ENCODE assay signal across 21 mouse cellular contexts in the genomic region with DNA sequence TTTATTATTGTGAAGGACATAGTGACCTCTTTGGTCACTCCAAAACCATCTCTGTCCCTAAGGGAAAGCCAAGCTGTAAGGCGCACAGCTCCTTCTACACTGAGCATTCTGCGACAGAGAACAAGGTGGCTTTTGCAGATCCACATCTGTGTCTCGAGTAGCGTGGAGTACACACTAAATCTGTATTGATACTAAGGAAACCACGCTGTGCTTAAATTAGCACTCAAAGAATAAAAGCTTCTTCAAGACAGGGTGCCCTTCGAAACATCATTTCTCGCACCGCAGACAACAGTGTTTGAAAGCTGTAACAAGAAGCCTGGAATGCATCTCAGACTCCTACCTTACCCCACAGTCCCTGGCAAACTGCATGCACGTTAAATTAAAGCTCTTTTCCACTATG. TPM values are rescaled to one million over a fixed set of nuclear protein-coding genes. Genes with fewer than 3 reads are reported as not detected.
"Had no signal": no experiment of that assay in that cellular context is flagged by ENCODE, and none has a peak within 500 bp of the region (broad histone marks: within the 10 kb centered on the region; RNA-seq: fewer than 3 reads in every experiment).

No protein-coding gene starts in this region.

- H3K4me1 ChIP-seq: limb, embryonic 12.5 days; limb, embryonic 15.5 days had no signal

- DNase-seq: kidney, adult 9 months; kidney, postnatal 14 days; kidney, postnatal 4 days; left cerebral cortex, postnatal 4 days; liver, postnatal 0 days; lung, embryonic 14.5 days; right cerebral cortex, adult 18-20 months; right cerebral cortex, postnatal 14 days; right cerebral cortex, postnatal 4 days; thymus, adult 2 months; thymus, postnatal 14 days; thymus, postnatal 4 days had no signal

- H3K36me3 ChIP-seq: limb, embryonic 12.5 days; limb, embryonic 15.5 days; neural tube, embryonic 13.5 days had no signal

- H3K4me3 ChIP-seq: limb, embryonic 12.5 days; limb, embryonic 15.5 days; myocyte; neural tube, embryonic 13.5 days had no signal

- H3K27ac ChIP-seq: limb, embryonic 12.5 days; limb, embryonic 15.5 days; liver, embryonic 14.5 days; macrophage; neural tube, embryonic 13.5 days; stomach, postnatal 0 days had no signal

- ATAC-seq: liver, postnatal 0 days; lung, postnatal 0 days had no signal

- H3K9ac ChIP-seq: limb, embryonic 12.5 days; limb, embryonic 15.5 days; liver, embryonic 14.5 days; liver, postnatal 0 days; lung, embryonic 14.5 days; neural tube, embryonic 13.5 days had no signal

- H3K9me3 ChIP-seq: limb, embryonic 12.5 days; limb, embryonic 15.5 days; neural tube, embryonic 13.5 days had no signal

- H3K27me3 ChIP-seq: limb, embryonic 12.5 days; limb, embryonic 15.5 days had no signal

- H3K4me2 ChIP-seq: limb, embryonic 12.5 days; limb, embryonic 15.5 days; liver, embryonic 11.5 days; lung, embryonic 14.5 days; neural tube, embryonic 13.5 days had no signal

RNA-seq across cellular contexts. Expression of gene Bdnf, which starts 52.9 kb away (rescaled TPM):
- polyA plus RNA-seq: macrophage had no signal
